Mouse (Mus musculus) C2C12 (cell line): ENCODE results near the gene Gm17387. TPM values are rescaled to one million over a fixed set of nuclear protein-coding genes. Genes with fewer than 3 reads are reported as not detected.

ENCODE experiments used
- H3K27me3 ChIP-seq: one replicate; pipeline ENCODE4 v1.6.1; 2011; ENCODE audit not compliant: control insufficient read depth, insufficient read depth, insufficient read length
- H3K36me3 ChIP-seq: one replicate; pipeline ENCODE4 v1.6.1; 2011; ENCODE audit not compliant: control insufficient read depth, insufficient read depth
- H3K4me3 ChIP-seq: one replicate; pipeline ENCODE4 v1.5.1; 2011; ENCODE audit warnings: mild to moderate bottlenecking, control low read depth; ENCODE audit not compliant: poor library complexity, insufficient read depth, severe bottlenecking
- H3K79me2 ChIP-seq: one replicate; pipeline ENCODE4 v1.6.1; 2011; ENCODE audit not compliant: control insufficient read depth, insufficient read depth
- H3K79me3 ChIP-seq: one replicate; pipeline ENCODE4 v1.6.1; 2011; ENCODE audit warnings: low read depth, control low read depth
- H3ac ChIP-seq: one replicate; pipeline ENCODE3; 2011; ENCODE audit warnings: low read depth; ENCODE audit not compliant: control insufficient read depth, insufficient read length
- CEBPB ChIP-seq: IDR thresholded peaks from one replicate; pipeline ENCODE4 v1.6.1; 2011; ENCODE audit warnings: low read depth, mild to moderate bottlenecking, control low read depth, moderate library complexity
- CTCF ChIP-seq: IDR thresholded peaks from one replicate; pipeline ENCODE4 v1.5.1; 2011; ENCODE audit not compliant: control insufficient read depth, insufficient read depth, insufficient read length
- FOSL1 ChIP-seq: IDR thresholded peaks from one replicate; pipeline ENCODE4 v1.8.0; 2011; ENCODE audit warnings: mild to moderate bottlenecking, low read length; ENCODE audit not compliant: poor library complexity, insufficient read depth, severe bottlenecking
- MAX ChIP-seq: IDR thresholded peaks from one replicate; pipeline ENCODE4 v1.6.1; 2011; ENCODE audit warnings: mild to moderate bottlenecking, control low read depth
- MYOD1 ChIP-seq: IDR thresholded peaks from one replicate; pipeline ENCODE4 v1.6.1; 2011; ENCODE audit warnings: low read depth; ENCODE audit not compliant: control insufficient read depth, insufficient read length
- MYOG ChIP-seq: IDR thresholded peaks from one replicate; pipeline ENCODE4 v1.6.1; 2011; ENCODE audit not compliant: control insufficient read depth, insufficient read length; ENCODE audit errors: extremely low read depth
- USF1 ChIP-seq: IDR thresholded peaks from one replicate; pipeline ENCODE4 v1.6.1; 2011; ENCODE audit warnings: low read depth, mild to moderate bottlenecking, control low read depth, moderate library complexity
- polyA plus RNA-seq: library from polyadenylated mRNA; unstranded; fragments of >200 nt; fragmentation: generic; extraction: Trizol; gene quantifications from one replicate; pipeline ENCODE4 v1.2.1, GENCODE M21; 2012; ENCODE audit warnings: missing spikeins

Gene Gm17387
- polyA plus RNA-seq, 1 experiment = not detected

DNA sequence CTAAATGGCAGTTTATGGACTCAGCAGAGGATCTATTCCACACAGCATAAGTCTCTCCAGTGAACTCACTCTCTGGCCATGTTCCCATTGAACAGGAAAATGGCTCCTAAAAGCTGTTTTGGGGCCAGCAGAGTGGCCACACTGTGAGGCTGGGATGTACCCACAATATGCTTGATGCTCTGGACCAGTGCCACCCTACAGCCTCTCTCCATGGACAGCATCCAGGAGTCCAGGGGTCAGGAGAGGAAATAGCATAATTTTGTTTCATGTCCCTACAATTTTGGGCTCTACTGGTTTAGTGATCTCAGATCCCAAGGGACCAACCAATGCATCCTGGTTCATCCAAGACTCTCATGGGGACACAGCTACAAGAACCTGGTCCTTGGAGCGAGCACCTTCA lies 28.6 kb downstream of the Gm17387 start:
- TF ChIP-seq MYOG = no peak
- no peak for TF ChIP-seq USF1
- no peak for TF ChIP-seq FOSL1
- TF ChIP-seq CEBPB = no peak
- TF ChIP-seq CTCF = no peak
- TF ChIP-seq MYOD1 = no peak
- no peak for TF ChIP-seq MAX
- no peak overlapping the region for H3K4me3 ChIP-seq
- H3K36me3 ChIP-seq = no peaks in the 10 kb centered on the region
- H3K27me3 ChIP-seq = no peaks in the 10 kb centered on the region
- no peaks in the 10 kb centered on the region for H3K79me2 ChIP-seq
- H3K79me3 ChIP-seq = no peaks in the 10 kb centered on the region
- H3ac ChIP-seq = no peak overlapping the region

DNA sequence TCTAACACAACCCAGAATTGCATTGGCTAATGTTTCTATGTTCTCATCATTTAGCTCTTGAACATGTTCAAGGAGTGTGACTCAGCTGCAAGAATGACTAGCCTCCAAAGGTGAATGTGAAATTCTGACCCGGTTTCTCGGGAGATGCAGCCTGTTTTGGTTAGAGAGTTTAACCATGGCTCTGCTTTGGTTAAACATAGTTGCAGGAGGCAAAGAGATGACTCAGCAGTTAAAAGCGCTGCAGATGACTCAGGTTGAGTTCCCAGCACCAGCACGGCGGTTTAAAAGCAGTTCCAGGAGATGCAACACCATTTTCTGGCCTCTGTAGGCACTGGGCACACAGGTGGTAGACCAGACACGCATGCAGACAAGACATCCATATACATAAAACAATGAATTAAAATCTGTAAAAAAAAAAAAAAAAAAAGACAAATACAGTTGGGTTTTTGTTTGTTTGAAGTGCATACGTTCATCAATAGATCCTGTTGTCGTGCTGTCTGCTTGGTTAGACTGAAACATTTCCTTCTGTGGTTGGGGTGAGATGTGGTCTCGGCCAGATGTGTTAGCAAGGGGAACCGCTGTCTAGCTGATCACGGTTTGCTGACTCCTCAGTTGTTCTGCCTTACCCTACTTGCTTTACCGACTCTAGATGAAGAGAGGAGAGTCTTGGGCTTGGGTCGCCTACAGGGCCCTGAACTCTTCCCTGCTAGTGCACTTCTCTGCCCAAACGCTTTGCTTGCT lies 29.8 kb downstream of the Gm17387 start:
- H3ac ChIP-seq = no peak overlapping the region
- no peaks in the 10 kb centered on the region for H3K79me2 ChIP-seq
- H3K27me3 ChIP-seq = no peaks in the 10 kb centered on the region
- no peak overlapping the region for H3K4me3 ChIP-seq
- no peaks in the 10 kb centered on the region for H3K79me3 ChIP-seq
- no peak for TF ChIP-seq FOSL1
- TF ChIP-seq CEBPB = no peak
- TF ChIP-seq CTCF = no peak
- no peak for TF ChIP-seq MYOD1
- no peak for TF ChIP-seq MYOG
- no peak for TF ChIP-seq MAX
- no peak for TF ChIP-seq USF1
- no peaks in the 10 kb centered on the region for H3K36me3 ChIP-seq

DNA sequence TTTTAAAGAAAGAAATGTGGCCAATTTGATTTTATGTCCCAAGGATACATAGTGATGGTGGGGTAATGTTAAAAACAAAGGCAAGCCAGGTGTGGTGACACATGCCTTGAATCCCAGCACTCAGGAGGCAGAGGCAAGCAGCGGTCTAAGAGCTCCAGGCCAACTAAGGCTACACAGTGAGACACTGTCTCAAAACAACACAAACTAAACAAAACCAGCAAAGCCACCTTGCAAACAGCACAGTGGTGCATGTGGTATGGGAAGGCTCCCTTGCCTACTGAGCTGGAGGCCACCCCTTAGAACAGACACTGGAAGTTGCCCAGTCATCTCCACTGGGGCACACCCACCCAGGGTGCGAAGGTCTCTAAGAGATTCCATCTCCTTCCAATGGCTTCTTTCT lies 31.0 kb downstream of the Gm17387 start:
- no peaks in the 10 kb centered on the region for H3K36me3 ChIP-seq
- H3ac ChIP-seq = no peak overlapping the region
- TF ChIP-seq CTCF (no peak), MYOG (no peak), MYOD1 (no peak), MAX (no peak), CEBPB (no peak), USF1 (no peak), FOSL1 (no peak)
- H3K79me2 ChIP-seq = no peaks in the 10 kb centered on the region
- H3K27me3 ChIP-seq = no peaks in the 10 kb centered on the region
- H3K4me3 ChIP-seq = no peak overlapping the region
- no peaks in the 10 kb centered on the region for H3K79me3 ChIP-seq

DNA sequence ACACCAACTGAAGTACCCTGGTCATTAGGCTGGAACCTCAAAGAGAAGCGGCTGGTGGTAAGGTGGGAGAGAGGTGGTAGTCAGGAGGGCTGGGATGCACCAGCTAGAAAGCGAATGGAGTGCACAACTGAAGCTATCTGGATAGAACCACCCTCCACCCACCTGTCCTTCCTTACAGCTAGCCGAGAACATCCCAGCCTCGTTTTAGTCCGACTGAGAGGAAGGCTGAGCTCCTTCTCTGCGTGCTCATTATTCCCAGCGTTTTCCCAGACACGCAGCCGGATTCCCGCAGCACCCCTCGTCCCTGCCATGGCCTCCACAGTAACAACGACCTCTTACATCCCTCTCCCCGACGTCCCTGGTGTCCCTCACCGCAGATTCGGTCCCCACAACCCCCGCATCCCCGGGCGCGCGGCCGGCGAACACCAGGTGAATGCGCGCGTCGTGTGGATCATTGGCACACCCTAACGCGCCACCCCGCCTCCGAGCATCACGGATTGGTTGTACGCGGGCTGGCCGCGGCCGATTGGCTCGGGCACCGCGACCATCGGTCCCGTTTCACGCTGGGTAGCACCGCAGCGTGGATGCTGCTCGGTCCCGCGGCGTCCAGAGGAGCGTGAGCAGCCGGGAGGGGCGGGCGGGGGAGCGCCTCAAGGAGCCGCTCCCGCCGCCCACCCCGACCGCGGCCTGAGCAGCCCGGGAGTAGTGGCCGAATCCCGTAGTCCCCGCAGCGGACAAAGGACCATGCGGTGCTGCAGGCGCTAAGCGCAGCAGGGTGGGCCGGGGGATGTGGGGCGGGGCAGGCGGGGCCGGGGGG lies 31.7 kb downstream of the Gm17387 start, which contains the start of gene B4galnt4:
Gene B4galnt4 (plus strand): TSS at position 679 of the 817 bp plus-strand sequence.
- no peaks in the 10 kb centered on the region for H3K36me3 ChIP-seq

DNA sequence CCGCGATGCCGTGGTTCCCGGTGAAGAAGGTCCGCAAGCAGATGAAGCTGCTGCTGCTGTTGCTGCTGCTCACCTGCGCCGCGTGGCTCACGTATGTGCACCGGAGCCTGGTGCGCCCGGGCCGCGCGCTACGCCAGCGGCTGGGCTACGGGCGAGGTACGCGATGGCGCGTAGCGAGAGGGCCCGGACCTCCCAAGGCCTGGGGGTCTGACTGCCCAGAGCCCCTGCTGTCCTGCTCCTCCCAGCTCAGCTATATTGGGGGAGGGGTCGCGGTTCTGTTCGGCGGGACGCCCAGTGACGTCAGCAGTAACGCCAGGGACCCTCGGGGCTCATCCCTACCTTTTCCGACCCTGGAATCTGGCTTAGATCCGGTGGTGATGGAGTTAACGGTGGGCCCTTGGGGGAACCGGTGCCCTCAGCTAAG lies 32.4 kb downstream of the Gm17387 start:
- Histone ChIP-seq H3K27me3 (no peaks in the 10 kb centered on the region), H3K79me3 (no peaks in the 10 kb centered on the region), H3K4me3 (peak overlapping the region; percentile 29), H3K36me3 (no peaks in the 10 kb centered on the region), H3K79me2 (no peaks in the 10 kb centered on the region), H3ac (peak overlapping the region; percentile 71)
- TF ChIP-seq MYOG (no peak), CTCF (no peak), FOSL1 (no peak), MAX (no peak), USF1 (no peak), MYOD1 (no peak), CEBPB (no peak)

More for the DNA sequence above, 31.7 kb downstream of the Gm17387 start, which contains the start of gene B4galnt4:
- H3K4me3 ChIP-seq = peak within 1 kb of the TSS; percentile 29
- H3K79me3 ChIP-seq = no peaks in the 10 kb centered on the region
- H3ac ChIP-seq = peak within 1 kb of the TSS; percentile 71
- no peaks in the 10 kb centered on the region for H3K79me2 ChIP-seq
- no peaks in the 10 kb centered on the region for H3K27me3 ChIP-seq
- TF ChIP-seq CEBPB (no peak), MAX (peak; percentile 55), USF1 (no peak)

DNA sequence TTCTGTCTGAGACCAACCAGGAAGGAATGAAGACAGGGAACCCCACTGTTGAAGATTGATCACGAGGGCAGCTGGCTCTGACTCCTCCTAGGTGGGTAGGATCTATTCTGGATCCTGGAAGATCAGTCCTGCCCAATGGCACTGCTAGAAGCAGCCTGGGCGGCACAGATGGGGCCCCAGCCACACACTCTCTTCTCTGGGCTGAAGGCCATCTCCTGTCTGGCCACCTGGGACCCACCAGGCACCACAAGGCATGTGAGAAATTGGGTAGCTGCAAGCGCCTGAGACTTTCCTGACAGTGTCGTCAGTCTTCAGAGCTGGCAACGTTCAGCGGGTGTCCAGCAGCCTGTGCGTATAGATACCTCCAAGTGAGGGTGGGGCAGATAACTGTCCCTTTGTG lies 33.6 kb downstream of the Gm17387 start:
- H3ac ChIP-seq = no peak overlapping the region
- no peak overlapping the region for H3K4me3 ChIP-seq
- no peaks in the 10 kb centered on the region for H3K36me3 ChIP-seq
- no peaks in the 10 kb centered on the region for H3K27me3 ChIP-seq
- no peaks in the 10 kb centered on the region for H3K79me2 ChIP-seq
- H3K79me3 ChIP-seq = no peaks in the 10 kb centered on the region
- no peak for TF ChIP-seq FOSL1
- no peak for TF ChIP-seq USF1
- no peak for TF ChIP-seq MYOD1
- no peak for TF ChIP-seq CTCF
- TF ChIP-seq MAX = no peak
- TF ChIP-seq MYOG = no peak
- TF ChIP-seq CEBPB = no peak
